Mouse (Mus musculus) ES-E14 (cell line): ENCODE data around the gene Vps9d1.

Experiments used
- HCFC1 ChIP-seq: IDR thresholded peaks from 2 replicates; pipeline ENCODE4 v1.6.1; 2012; ENCODE audit warnings: low read length, inconsistent platforms, borderline replicate concordance; ENCODE audit not compliant: insufficient read depth
- MAFK ChIP-seq: IDR thresholded peaks from 2 replicates; pipeline ENCODE4 v1.6.1; 2014; ENCODE audit warnings: mild to moderate bottlenecking, low read depth, low read length, inconsistent platforms; ENCODE audit not compliant: insufficient read depth
- ZC3H11A ChIP-seq: IDR thresholded peaks from 2 replicates; pipeline ENCODE4 v1.6.1; 2012; ENCODE audit warnings: low read depth, mild to moderate bottlenecking, inconsistent platforms, low read length, borderline replicate concordance
- ZNF384 ChIP-seq: IDR thresholded peaks from 2 replicates; pipeline ENCODE4 v1.6.1; 2012; ENCODE audit warnings: low read depth, low read length, inconsistent platforms

GRCm38 (mm10) chr8:123287362-123287761, 33.2 kb upstream of the Vps9d1 start:
- TF ChIP-seq MAFK (no peak), HCFC1 (no peak), ZC3H11A (no peak), ZNF384 (no peak)
